Mouse (Mus musculus): ENCODE measurements around the gene Vmn2r88. TPM values are rescaled to one million over a fixed set of nuclear protein-coding genes. Genes with fewer than 3 reads are reported as not detected.
"Not testable (repeated sequence)": the region's sequence is repeated elsewhere in the genome, so short reads cannot be mapped to it uniquely, and the experiment has no call there.

The Vmn2r88 gene
- polyA plus RNA-seq, 1 experiment from 2014 or later = not detected

DNA sequence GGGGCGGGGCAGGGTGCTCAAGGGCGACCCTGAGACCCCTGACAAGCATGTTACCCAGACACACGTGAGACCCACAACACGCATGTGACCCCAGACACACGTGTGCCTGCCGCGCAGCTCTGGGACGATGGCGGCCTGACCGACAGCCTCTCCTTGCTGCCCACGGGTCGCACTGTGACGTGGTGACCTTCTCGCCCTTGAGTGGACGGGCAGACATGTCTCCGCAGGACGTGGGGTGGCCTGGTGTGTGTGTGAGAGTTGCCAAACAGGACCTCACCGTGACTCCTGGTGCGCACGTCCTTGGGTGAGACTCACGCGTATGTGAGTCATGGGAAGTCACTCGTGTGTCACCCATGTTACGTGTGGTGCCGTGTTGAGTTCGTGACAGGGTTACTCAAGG, 24.4 kb downstream of the Vmn2r88 start:
- no peaks in the 10 kb centered on the region for H3K27me3 ChIP-seq (ENCODE audit: control insufficient read depth, insufficient read depth, low read length)
- H3K4me3 ChIP-seq (replicated peaks; ENCODE audit: low read length) = no peak overlapping the region
- H3K27ac ChIP-seq (ENCODE audit: low read length) = no peak overlapping the region
- ATAC-seq (ENCODE audit: insufficient read depth, low FRiP score) = no peak; the same call in 1 of the 2 replicates
- no peak overlapping the region for H3K9ac ChIP-seq (ENCODE audit: low read length)
- H3K4me2 ChIP-seq (ENCODE audit: low read depth, low read length) = no peak overlapping the region
- peaks cover 13% of the 10 kb centered on the region for H3K9me3 ChIP-seq (replicated peaks; ENCODE audit: control insufficient read depth, low read length)
- H3K4me1 ChIP-seq (ENCODE audit: control insufficient read depth, insufficient read depth, low read length) = no peaks in the 10 kb centered on the region
- H3K36me3 ChIP-seq (ENCODE audit: control insufficient read depth, insufficient read depth, low read length) = no peaks in the 10 kb centered on the region
- WGBS = 93% methylated on average over 26 of the region's 26 CpGs

DNA sequence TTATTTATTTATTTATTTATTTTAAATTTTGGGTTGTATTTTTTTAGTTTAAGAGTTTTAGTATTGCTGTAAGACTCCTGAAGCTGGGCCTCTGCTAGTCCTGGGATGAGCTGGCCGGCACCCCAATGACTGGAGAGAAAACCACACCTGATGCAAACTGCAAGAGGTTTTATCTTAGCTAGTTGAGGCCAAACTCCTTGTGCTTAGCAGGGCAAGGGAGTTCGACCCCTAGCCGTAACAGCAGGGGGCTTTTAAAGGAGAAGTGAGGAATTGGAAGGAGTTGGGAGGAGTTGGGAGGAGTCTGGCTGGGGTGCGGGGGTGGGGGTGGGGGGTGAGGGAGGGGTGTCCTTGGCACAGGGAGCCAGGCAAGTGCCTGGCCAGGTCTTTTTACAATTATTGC, 28.3 kb downstream of the Vmn2r88 start:
- ATAC-seq (ENCODE audit: insufficient read depth, low FRiP score) = no peak
- H3K36me3 ChIP-seq (ENCODE audit: control insufficient read depth, insufficient read depth, low read length) = no peaks in the 10 kb centered on the region
- no peak overlapping the region for H3K9ac ChIP-seq (ENCODE audit: low read length)
- no peak overlapping the region for H3K4me3 ChIP-seq (replicated peaks; ENCODE audit: low read length)
- H3K27ac ChIP-seq (ENCODE audit: low read length) = no peak overlapping the region
- WGBS = 81% methylated on average over 4 of the region's 4 CpGs
- no peaks in the 10 kb centered on the region for H3K4me1 ChIP-seq (ENCODE audit: control insufficient read depth, insufficient read depth, low read length)
- H3K27me3 ChIP-seq (ENCODE audit: control insufficient read depth, insufficient read depth, low read length) = no peaks in the 10 kb centered on the region
- no peak overlapping the region for H3K4me2 ChIP-seq (ENCODE audit: low read depth, low read length)
- H3K9me3 ChIP-seq (replicated peaks; ENCODE audit: control insufficient read depth, low read length) = peaks cover 13% of the 10 kb centered on the region

DNA sequence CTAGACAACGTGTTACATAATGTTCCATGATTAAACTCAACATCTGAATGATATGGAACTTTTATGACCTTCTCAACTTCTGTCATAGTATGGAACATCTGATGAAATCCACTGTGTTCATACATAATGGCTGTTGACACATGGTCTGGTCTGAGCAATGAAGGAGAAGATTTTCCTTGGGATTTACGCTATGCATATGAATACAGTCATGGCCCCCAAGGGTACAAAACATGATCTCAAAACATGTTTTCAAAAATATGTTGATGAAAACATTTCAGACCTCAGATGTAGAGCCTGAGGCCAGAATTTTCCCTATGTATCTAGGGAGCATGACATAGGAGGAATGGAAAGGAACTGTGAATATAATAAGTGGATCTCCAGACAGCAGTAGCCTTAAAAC, 40.9 kb downstream of the Vmn2r88 start, which contains the start of gene Vmn2r89:
Gene Vmn2r89 (plus strand): TSS at position 301 of the 400 bp plus-strand sequence.
- WGBS = 81% methylated on average over 2 of the region's 2 CpGs
- not testable (repeated sequence) for H3K4me3 ChIP-seq (replicated peaks; ENCODE audit: low read length); H3K4me2 ChIP-seq (ENCODE audit: low read depth, low read length)

More for the DNA sequence above, 40.9 kb downstream of the Vmn2r88 start, which contains the start of gene Vmn2r89:
- not testable (repeated sequence) for H3K36me3 ChIP-seq (ENCODE audit: control insufficient read depth, insufficient read depth, low read length); ATAC-seq (ENCODE audit: insufficient read depth, low FRiP score); H3K27me3 ChIP-seq (ENCODE audit: control insufficient read depth, insufficient read depth, low read length); H3K9ac ChIP-seq (ENCODE audit: low read length); H3K4me1 ChIP-seq (ENCODE audit: control insufficient read depth, insufficient read depth, low read length); H3K9me3 ChIP-seq (replicated peaks; ENCODE audit: control insufficient read depth, low read length); H3K27ac ChIP-seq (ENCODE audit: low read length)

Other genes starting within 250 kb of the Vmn2r88 start
- gene Rnase2b, start 248.6 kb upstream of the Vmn2r88 start, polyA plus RNA-seq (2015; fragmentation: Nextera tagmentation; extraction: Ambion mirVana) = not detected in 2 replicates
- not detected in 2 replicates for gene Ang2, start 211.7 kb upstream of the Vmn2r88 start, polyA plus RNA-seq (2015; fragmentation: Nextera tagmentation; extraction: Ambion mirVana)
- not detected in 2 replicates for gene Ear14, start 207.4 kb upstream of the Vmn2r88 start, polyA plus RNA-seq (2015; fragmentation: Nextera tagmentation; extraction: Ambion mirVana)
- not detected in 2 replicates for gene Rnase2a, start 154.7 kb upstream of the Vmn2r88 start, polyA plus RNA-seq (2015; fragmentation: Nextera tagmentation; extraction: Ambion mirVana)
- not detected in 2 replicates for gene Gm7247, start 49.1 kb upstream of the Vmn2r88 start, polyA plus RNA-seq (2015; fragmentation: Nextera tagmentation; extraction: Ambion mirVana)
- not detected in 2 replicates for gene Vmn2r89, start 41.0 kb downstream of the Vmn2r88 start, polyA plus RNA-seq (2015; fragmentation: Nextera tagmentation; extraction: Ambion mirVana)
- gene Gm5622, start 142.0 kb downstream of the Vmn2r88 start, polyA plus RNA-seq (2015; fragmentation: Nextera tagmentation; extraction: Ambion mirVana) = not detected in 2 replicates
- not detected in 2 replicates for gene Gm17175, start 163.2 kb downstream of the Vmn2r88 start, polyA plus RNA-seq (2015; fragmentation: Nextera tagmentation; extraction: Ambion mirVana)
- not detected in 2 replicates for gene Gm17174, start 181.3 kb downstream of the Vmn2r88 start, polyA plus RNA-seq (2015; fragmentation: Nextera tagmentation; extraction: Ambion mirVana)
- gene Gm17078, start 200.5 kb downstream of the Vmn2r88 start, polyA plus RNA-seq (2015; fragmentation: Nextera tagmentation; extraction: Ambion mirVana) = not detected in 2 replicates
- gene Gm4181, start 224.8 kb downstream of the Vmn2r88 start, polyA plus RNA-seq (2015; fragmentation: Nextera tagmentation; extraction: Ambion mirVana) = not detected in 2 replicates